Mouse (Mus musculus) G1E (cell line): Measurements from ENCODE around the gene Dnajc25.

Source experiments
- CTCF ChIP-seq: IDR thresholded peaks from 2 replicates; pipeline ENCODE4 v1.5.1; 2012; ENCODE audit warnings: low read depth, low read length, inconsistent platforms, mixed read lengths
- GATA1 ChIP-seq: IDR thresholded peaks from 2 replicates; pipeline ENCODE4 v1.6.1; 2012; ENCODE audit warnings: borderline replicate concordance, low read length, inconsistent platforms, mixed read lengths

DNA sequence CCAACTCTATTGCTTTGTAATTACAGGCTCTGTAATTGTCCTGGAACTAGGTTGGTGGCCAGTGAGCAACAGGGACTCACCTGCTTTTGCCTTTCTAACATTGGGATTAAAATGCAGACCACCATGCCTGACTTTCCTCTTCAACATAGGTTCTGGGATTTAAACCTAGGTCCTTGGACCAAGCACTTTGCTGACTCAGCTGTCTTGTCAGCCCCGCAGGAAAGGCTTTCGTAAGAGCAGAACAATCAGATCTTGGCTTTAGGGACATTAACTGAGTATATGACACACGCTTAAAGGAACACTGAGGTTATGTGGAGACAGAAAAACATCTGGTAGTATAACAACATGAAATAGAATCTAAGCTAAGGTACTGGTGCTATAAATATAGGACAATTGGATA is 63.1 kb downstream of the Dnajc25 start:
- TF ChIP-seq CTCF (no peak), GATA1 (no peak)
